10 mouse cellular contexts compared by ENCODE assay signal in the genomic region with DNA sequence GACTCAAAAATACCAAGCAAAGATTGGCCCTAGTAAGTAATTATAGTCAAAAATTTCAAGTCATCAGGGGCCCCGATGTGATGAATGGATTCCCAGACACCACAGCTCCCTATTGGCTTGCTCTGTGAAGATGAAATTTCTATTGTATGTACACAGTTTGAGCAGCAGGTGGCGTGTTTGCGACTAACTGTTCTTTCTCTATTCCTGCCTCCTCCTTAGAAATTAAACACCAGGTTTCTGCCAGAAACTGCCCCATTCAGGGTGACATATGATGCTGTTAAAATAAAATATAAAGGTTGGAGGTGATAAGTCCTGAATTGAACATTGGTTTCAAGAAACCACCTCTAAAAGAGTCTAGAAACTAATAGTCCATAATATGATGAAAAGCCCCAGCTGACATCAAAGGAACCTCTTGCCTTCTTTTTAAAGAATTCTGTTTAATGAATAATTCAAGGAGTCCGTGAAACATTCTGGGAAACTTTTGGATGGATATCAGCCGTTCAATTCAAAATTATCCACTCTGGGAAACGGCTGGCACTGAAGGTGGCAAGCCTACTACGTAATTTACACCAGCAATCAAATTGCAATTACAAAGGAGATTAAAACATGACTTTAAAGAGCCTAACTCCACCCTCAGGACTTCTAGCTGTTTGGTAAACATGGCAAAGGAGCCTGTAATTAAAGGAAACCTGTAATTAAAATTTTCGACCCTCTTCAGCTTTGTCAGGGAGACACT.
DNase-seq lines count a peak whose midpoint lies in the region; ATAC-seq and TF ChIP-seq lines count a peak whose summit lies in the region.
"Had no signal": no experiment of that assay in that cellular context is flagged by ENCODE, and none has a peak within 500 bp of the region (broad histone marks: within the 10 kb centered on the region; RNA-seq: fewer than 3 reads in every experiment).

No protein-coding gene starts in this region.

- H3K27ac ChIP-seq in midbrain, embryonic 15.5 days = no peak overlapping the region
- H3K27ac ChIP-seq in lung, postnatal 0 days (ENCODE audit: low read length) = no peak overlapping the region
- H3K27ac ChIP-seq: liver, embryonic 13.5 days had no signal

- no peaks in the 10 kb centered on the region for H3K27me3 ChIP-seq in midbrain, embryonic 15.5 days (replicated peaks)
- H3K27me3 ChIP-seq in lung, postnatal 0 days (replicated peaks; ENCODE audit: insufficient read depth, low read length) = no peaks in the 10 kb centered on the region
- H3K27me3 ChIP-seq: liver, embryonic 13.5 days had no signal

- DNase-seq in heart, adult 18-20 months = peak; percentile 1 to 13
- DNase-seq in heart, adult 8-10 months (ENCODE audit: low spot score) = no peak
- peak; percentile 62 for DNase-seq in embryo, embryonic 10 days (ENCODE audit: low spot score)
- DNase-seq in kidney, postnatal 4 days = peak; percentile 15 to 20
- no peak for DNase-seq in lung, postnatal 0 days (ENCODE audit: low spot score)
- DNase-seq in thymus, postnatal 25 days = no peak
- DNase-seq: liver, embryonic 13.5 days had no signal

- 17% methylated on average over 8 of the region's 8 CpGs for WGBS in midbrain, embryonic 15.5 days
- WGBS in lung, postnatal 0 days = 38% methylated on average over 8 of the region's 8 CpGs

- peaks cover 6% of the 10 kb centered on the region; the same call in 1 of the 2 replicates for H3K4me1 ChIP-seq in midbrain, embryonic 15.5 days
- no peaks in the 10 kb centered on the region for H3K4me1 ChIP-seq in lung, postnatal 0 days (ENCODE audit: insufficient read depth, low read depth, low read length)
- H3K4me1 ChIP-seq: liver, embryonic 13.5 days had no signal

- no peak for TF ChIP-seq EP300 in lung, postnatal 0 days (IDR thresholded peaks at IDR 0.05)

- no peaks in the 10 kb centered on the region for H3K36me3 ChIP-seq in midbrain, embryonic 15.5 days (replicated peaks)
- H3K36me3 ChIP-seq in lung, postnatal 0 days (ENCODE audit: insufficient read depth, low read length) = no peaks in the 10 kb centered on the region
- H3K36me3 ChIP-seq: G1E; liver, embryonic 13.5 days had no signal

- no peak overlapping the region for H3K9ac ChIP-seq in midbrain, embryonic 15.5 days
- H3K9ac ChIP-seq in lung, postnatal 0 days (replicated peaks; ENCODE audit: low read depth) = no peak overlapping the region
- H3K9ac ChIP-seq: liver, embryonic 13.5 days had no signal

- no peak for TF ChIP-seq CTCF in lung, postnatal 0 days (IDR thresholded peaks at IDR 0.05)

- no peaks in the 10 kb centered on the region for H3K9me3 ChIP-seq in midbrain, embryonic 15.5 days
- no peaks in the 10 kb centered on the region for H3K9me3 ChIP-seq in lung, postnatal 0 days (ENCODE audit: low read length)
- H3K9me3 ChIP-seq: G1E; liver, embryonic 13.5 days had no signal

- no peak overlapping the region for H3K4me3 ChIP-seq in midbrain, embryonic 15.5 days
- H3K4me3 ChIP-seq in lung, postnatal 0 days (ENCODE audit: low read depth, low read length) = no peak overlapping the region
- H3K4me3 ChIP-seq: liver, embryonic 13.5 days had no signal

- peak; percentile 73 for ATAC-seq in midbrain, embryonic 15.5 days (replicated peaks)
- no peak for ATAC-seq in inflammation-experienced regulatory T-cells, adult 6 months
- ATAC-seq in lung, postnatal 0 days = no peak

- H3K4me2 ChIP-seq in midbrain, embryonic 15.5 days = no peak overlapping the region
- H3K4me2 ChIP-seq in lung, postnatal 0 days (replicated peaks; ENCODE audit: low read depth, low read length) = no peak overlapping the region
- H3K4me2 ChIP-seq: liver, embryonic 13.5 days had no signal

Comparison
In these comparisons a context has a peak if more than half of its experiments do, and no peak if none do; other contexts are left out.
1. DNase-seq: peak in heart, adult 18-20 months (2 of 2), embryo, embryonic 10 days (single experiment) and kidney, postnatal 4 days (2 of 2); none in heart, adult 8-10 months (single experiment), lung, postnatal 0 days (single experiment) and thymus, postnatal 25 days (single experiment).